Mouse (Mus musculus) activated CD4-positive, CD25-positive, alpha-beta regulatory T cell, adult 4 months (primary cell): ENCODE measurements around the gene Acot7. TPM values are rescaled to one million over a fixed set of nuclear protein-coding genes. Genes with fewer than 3 reads are reported as not detected.
A peak's percentile ranks its signal among the peaks of the same experiment; 100 is the strongest.

Source experiments
- ATAC-seq: one replicate; pipeline ENCODE4 v1.8.0; 2017
- polyA plus RNA-seq, 2 experiments: library from polyadenylated mRNA; unstranded; fragments of 100-300 nt; shearing (Covaris generic); gene quantifications; one replicate each; pipeline ENCODE4 v1.2.1; 2017

Acot7 gene
- polyA plus RNA-seq, 2 experiments from 2014 or later, result 134 to 172 TPM

- no peak for ATAC-seq
These were observed 25.9 kb upstream of the Acot7 start, which contains the start of gene Espn for GRCm38 (mm10) chr4:152151966-152152544. Gene Espn, minus strand, starts transcription at chr4:152152371.

- peak; percentile 94 for ATAC-seq
These were observed 24.2 kb upstream of the Acot7 start for GRCm38 (mm10) chr4:152153771-152154177.

GRCm38 (mm10) chr4:152155019-152155418 is 22.9 kb upstream of the Acot7 start:
- ATAC-seq, result no peak

GRCm38 (mm10) chr4:152157779-152158584 is 20.0 kb upstream of the Acot7 start:
- no peak for ATAC-seq

- no peak for ATAC-seq
These were observed 19.2 kb upstream of the Acot7 start, which contains the start of gene Hes2 for GRCm38 (mm10) chr4:152158585-152159284. Gene Hes2, plus strand, starts transcription at chr4:152158867.

- no peak for ATAC-seq
These were observed 18.7 kb upstream of the Acot7 start for GRCm38 (mm10) chr4:152159285-152159678.

GRCm38 (mm10) chr4:152160748-152161147 is 17.2 kb upstream of the Acot7 start:
- no peak for ATAC-seq

- ATAC-seq, result no peak
These were observed 16.3 kb upstream of the Acot7 start for GRCm38 (mm10) chr4:152161601-152162000.

GRCm38 (mm10) chr4:152162748-152163147 is 15.2 kb upstream of the Acot7 start:
- no peak for ATAC-seq

- ATAC-seq, result no peak
These were observed 12.7 kb upstream of the Acot7 start for GRCm38 (mm10) chr4:152165036-152165931.

- no peak for ATAC-seq
These were observed 9.9 kb upstream of the Acot7 start for GRCm38 (mm10) chr4:152168052-152168451.

GRCm38 (mm10) chr4:152169103-152169502 is 8.8 kb upstream of the Acot7 start:
- ATAC-seq, result no peak

- no peak for ATAC-seq
These were observed 7.6 kb upstream of the Acot7 start for GRCm38 (mm10) chr4:152170286-152170685.

- ATAC-seq, result no peak
These were observed 6.4 kb upstream of the Acot7 start for GRCm38 (mm10) chr4:152171543-152171942.

GRCm38 (mm10) chr4:152173041-152173440 is 4.9 kb upstream of the Acot7 start:
- ATAC-seq, result no peak

GRCm38 (mm10) chr4:152173956-152174355 is 4.0 kb upstream of the Acot7 start:
- ATAC-seq, result no peak

- ATAC-seq, result no peak
These were observed 1.3 kb upstream of the Acot7 start for GRCm38 (mm10) chr4:152176638-152177037.

- no peak for ATAC-seq
These were observed 779 bp upstream of the Acot7 start for GRCm38 (mm10) chr4:152177174-152177536.

- peak; percentile 20 for ATAC-seq
These were observed 470 bp downstream of the Acot7 start for GRCm38 (mm10) chr4:152178344-152178864.

GRCm38 (mm10) chr4:152178916-152179705 is 1.2 kb downstream of the Acot7 start:
- peak; percentile 30 for ATAC-seq

- no peak for ATAC-seq
These were observed 2.2 kb downstream of the Acot7 start for GRCm38 (mm10) chr4:152179946-152180660.
